Mouse (Mus musculus): Measurements from ENCODE around the gene Gvin1.
"Not testable (repeated sequence)": the region's sequence is repeated elsewhere in the genome, so short reads cannot be mapped to it uniquely, and the experiment has no call there.

The Gvin1 gene

DNA sequence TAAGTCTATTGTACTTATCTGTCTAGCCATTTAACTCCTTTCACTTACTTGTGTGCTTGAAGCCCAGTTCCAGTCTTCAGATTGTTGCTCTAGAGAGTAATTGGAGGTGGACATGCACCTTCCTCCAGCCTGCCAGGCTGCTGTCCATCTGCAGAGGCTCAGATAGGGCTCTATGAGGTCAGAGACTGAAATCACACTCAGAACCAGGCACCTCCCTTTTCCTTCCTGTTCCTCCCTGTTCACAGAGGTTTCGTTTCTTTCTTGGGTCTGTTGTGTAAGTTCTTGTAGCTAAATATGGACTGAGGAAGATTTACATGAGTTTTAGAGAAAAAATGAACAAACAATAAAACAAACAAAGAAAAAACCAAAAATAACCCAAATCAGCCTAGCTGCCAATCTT lies at the start of gene Gvin1:
TSS of gene Gvin1 (minus strand) at position 150 of the 400 bp plus-strand sequence.
- DNase-seq (ENCODE audit: low read depth, low spot score): not testable (repeated sequence)

DNA sequence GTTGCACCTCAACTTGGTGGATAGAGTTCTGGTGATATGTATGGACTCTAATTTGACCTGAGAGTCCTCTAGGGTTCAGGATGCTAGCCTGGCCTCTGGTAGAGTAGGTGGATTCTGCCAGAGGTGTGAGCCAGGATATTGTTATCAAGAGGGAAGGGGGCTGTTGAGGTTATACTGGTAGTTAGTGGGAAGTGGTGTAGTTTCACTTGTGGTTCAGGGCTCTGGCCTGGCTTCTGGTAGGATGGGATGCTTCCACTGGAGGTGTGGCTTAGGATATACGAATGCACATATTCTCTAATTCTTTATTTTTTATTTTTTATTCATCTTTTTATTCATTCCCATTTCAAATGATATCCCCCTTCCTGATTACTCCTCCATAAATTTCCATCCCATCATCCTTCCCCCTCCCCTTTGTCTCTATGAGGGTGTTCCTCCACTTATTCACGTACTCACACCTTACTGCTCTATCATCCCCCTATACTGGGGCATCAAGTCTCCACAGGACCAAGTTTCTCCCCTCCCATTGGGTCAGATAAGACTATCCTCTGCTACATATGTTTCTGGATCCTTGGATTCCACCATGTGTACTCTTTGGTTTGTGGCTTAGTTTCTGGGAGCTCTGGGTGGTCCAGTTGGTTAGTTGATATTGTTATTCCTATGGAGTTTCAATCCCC lies 36.9 kb upstream of the Gvin1 start:
- DNase-seq (ENCODE audit: low read depth, low spot score): no peak

DNA sequence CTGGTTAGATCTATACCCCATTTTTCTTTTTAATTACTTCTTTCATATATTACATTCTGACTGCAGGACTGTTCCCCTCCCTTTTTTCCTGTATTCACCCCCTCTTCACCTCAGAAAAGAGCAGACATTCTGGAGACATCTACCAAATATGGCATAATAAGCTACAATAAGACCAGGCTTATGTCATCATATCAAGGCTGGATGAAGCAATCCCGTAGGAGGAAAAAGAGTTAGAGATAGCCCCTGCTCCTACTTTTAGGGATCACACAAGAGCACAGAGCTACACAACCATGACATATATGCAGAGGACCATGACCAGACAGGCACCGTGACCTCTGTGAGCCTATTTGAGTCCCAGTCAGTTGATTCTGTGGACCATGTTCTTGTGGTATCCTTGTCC lies 33.8 kb upstream of the Gvin1 start:
- no peak for DNase-seq (ENCODE audit: low read depth, low spot score)

- no peak for DNase-seq (ENCODE audit: low read depth, low spot score)
Measured at GRCm38 (mm10) chr7:106248245-106248644, 33.1 kb upstream of the Gvin1 start.

DNA sequence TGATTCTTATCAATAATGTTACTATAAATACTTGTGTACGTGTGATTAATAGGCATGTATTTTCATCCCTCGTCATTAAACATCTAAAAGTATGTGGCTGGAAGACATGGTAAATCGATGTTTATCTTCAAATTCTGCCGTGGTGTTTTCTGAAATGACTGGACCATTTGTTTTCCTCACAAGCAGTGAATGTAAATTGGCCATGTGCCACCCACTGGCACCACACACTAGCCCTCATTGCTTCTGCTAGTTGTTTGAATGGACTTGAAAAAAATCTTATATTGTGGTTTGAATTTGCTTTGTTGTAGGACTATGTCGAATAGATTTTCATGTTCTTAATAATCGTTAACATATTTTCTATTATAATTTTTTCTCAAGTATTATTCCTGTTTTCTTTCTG lies 30.5 kb upstream of the Gvin1 start:
- no peak for DNase-seq (ENCODE audit: low read depth, low spot score)

GRCm38 (mm10) chr7:106240484-106241275 lies 25.6 kb upstream of the Gvin1 start:
- DNase-seq (ENCODE audit: low read depth, low spot score): not testable (repeated sequence)

GRCm38 (mm10) chr7:106237192-106237465 lies 22.0 kb upstream of the Gvin1 start:
- DNase-seq (ENCODE audit: low read depth, low spot score): no peak

DNA sequence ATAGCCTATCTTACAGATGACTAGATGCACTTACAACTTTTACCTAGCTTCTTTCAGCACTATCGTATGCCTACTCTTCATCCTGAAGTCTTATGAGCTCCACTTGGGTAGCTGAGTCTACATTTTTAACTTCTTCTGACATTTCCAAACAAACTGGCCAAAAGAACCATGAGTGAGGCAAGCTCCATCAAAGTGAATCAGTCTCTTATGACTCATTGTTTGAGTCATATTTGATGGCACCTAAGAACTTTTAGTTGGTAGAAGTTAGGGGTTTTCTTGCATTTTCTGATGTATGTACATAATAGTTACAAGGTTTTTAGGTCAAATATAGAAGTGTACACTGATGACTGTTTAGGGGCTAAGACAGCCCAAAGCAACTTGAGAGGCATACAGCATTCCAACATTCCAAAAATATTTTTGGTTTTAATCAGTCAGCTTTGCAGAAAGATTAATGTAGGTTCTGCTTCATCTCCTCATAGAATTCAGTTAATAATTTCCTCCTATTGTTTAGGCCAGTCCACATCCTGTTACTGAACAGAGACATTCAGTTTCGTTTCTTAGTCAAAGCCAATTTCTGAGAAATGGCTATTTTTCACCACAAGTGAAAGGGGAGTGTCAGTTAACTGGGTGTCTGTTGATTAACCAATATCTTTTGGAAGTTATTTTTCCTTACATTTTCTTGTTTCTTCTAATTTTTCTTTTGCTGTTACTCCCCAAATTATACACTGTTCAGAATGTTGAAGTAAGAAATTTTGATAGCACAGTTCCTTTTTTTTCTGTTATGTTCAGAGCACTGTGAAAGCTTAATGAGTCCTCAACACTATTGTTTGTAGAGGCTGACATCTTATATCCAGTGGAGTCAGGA lies 21.4 kb upstream of the Gvin1 start:
- DNase-seq (ENCODE audit: low read depth, low spot score): peak; percentile 85

- DNase-seq (ENCODE audit: low read depth, low spot score): no peak
Measured at GRCm38 (mm10) chr7:106235596-106235995, 20.5 kb upstream of the Gvin1 start.

DNA sequence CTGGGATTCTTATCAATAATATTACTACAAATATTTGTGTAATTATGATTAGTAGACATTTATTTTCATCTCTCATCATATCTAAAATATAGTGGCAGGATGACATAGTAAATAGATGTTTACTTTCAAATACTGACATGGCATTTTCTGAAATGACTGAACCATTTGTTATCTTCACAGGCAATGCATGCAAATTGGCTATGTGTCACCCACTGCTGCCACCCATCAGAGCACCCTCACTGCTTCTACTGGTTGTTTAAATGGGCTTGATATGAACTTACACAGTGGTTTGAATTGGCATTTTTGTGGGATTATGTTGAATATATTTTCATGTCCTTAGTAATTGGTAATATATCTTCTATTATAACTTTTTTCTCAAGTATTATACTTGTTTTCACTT lies 784 bp upstream of the Gvin1 start:
- DNase-seq (ENCODE audit: low read depth, low spot score): not testable (repeated sequence)

DNA sequence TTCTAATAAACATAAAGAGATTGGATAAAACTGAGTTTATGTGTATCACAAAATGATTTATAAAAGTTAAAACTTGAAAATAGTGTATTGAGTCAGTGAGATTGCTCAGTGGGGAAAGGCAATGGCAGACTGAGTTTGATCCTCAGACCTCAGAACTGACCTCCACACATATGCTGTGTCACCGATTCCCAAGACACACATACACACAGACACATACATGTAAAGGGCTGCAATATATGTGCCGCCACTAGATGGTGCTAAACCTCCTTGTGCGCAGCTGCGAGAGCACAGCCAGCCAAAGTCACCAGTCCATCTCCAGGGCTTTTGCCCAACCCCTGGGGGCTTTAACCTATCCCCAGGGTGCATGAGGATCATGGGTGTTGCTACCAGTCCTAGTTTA lies 1.4 kb downstream of the Gvin1 start:
- DNase-seq (ENCODE audit: low read depth, low spot score): not testable (repeated sequence)

DNA sequence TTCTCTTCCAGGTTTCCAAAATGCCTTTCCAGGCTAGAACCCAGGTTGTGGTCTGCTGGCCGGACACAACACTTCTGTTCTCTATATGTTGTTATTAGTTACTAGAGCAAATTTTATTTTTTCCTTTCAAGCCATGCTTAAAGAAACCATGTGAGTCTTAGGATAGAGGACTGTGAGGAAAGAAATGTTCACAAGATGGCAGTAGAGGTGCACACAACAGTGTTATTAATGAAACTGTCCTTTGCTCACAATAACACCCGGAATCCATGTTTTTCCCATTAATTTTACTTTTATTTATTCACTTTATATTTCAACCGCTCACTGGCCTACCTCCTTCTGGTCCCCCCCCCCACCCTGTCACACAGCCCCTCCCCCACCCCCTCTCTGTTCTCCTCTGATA lies 8.5 kb downstream of the Gvin1 start:
- not testable (repeated sequence) for DNase-seq (ENCODE audit: low read depth, low spot score)

DNA sequence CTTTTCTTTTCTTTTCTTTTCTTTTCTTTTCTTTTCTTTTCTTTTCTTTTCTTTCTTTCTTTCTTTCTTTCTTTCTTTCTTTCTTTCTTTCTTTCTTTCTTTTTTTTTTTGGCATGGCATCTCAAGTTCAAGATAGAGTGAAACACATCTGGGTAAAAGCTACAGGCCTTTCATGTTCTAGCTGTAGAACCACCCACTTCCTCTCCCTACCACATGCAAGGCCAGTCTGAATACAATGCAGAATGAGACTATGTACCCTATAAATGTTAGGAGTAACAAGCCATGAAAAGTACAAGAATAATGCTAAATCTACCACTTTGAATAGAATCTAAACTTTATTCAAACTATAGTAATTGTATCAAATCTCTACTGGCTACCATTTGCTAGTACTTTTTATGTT lies 38.1 kb downstream of the Gvin1 start:
- not testable (repeated sequence) for DNase-seq (ENCODE audit: low read depth, low spot score)

DNA sequence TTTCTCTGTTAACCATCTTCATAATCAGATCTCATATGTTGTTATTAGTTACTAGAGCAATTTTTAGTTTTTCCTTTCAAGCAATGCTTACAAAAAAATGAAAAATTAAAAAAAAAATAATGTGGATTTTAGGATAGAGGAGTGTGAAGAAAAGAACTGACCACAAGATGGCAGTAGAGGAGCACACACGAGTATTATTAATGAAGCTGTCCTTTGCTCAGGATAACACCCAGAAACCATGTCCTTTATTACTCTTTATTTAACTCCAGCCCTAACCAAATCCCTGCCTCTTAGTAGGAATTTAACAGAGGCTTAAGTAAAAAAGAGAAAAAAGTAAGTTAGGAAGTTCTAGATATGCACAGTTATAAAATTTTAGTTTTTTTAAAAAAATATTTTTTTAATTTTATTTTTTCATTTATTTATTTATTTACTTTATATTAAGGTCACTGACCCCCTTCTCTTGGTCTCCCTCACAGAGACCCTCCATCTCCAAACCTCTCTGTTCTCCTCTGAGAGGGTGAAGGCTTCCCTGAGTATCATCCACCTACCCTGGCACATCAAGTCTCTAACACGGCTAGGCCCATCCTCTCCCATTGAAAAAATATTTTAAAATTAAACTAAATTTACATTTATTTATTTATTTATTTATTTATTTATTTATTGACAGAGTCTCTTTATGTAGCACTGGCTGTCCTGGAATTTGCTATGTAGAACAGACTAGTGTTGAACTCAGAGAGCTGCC lies 69.9 kb downstream of the Gvin1 start:
- not testable (repeated sequence) for DNase-seq (ENCODE audit: low read depth, low spot score)

DNA sequence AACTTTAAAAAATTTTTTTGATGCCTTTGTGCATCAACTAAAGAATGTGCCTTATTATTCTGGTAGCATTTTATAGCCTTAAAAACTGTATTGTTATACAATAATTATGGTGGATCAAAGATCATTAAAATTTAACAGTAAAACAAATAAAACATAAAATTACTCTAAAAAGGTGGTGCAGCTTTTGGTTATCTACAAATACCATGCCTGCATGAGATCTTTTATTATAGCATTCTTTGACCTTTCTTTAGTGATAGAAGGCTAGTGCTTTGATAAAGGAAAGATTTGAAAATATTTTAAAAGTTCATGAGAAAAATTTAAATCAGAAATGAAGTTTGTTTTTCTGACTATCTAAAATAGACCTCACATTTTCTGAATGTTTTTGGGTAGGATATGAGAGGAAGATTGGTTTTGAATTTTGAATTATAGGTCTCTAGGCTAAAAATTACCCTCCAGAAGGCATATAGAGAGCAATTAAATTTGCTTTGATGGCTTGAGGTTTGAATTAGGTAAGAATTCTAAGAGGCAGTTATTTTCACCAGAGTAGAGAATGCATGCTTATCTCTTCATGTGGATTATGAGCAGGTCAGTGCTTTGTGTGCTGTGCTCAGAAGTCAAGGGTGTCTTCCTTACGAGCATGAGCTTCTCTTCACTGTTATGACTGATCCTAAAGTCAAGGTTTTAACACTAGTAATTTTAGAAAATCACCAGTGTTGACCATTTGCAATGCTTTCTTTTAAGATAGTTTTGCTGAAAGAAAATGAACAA lies 73.8 kb downstream of the Gvin1 start:
- DNase-seq (ENCODE audit: low read depth, low spot score): not testable (repeated sequence)

- not testable (repeated sequence) for DNase-seq (ENCODE audit: low read depth, low spot score)
Measured at GRCm38 (mm10) chr7:106117090-106117948, 97.8 kb downstream of the Gvin1 start.
